Mouse (Mus musculus) cerebral cortex, adult 2 months (tissue): Measurements from ENCODE around the gene Zar1l.

Source experiments
- WGBS: fragments of 180-500 bp; shearing (Covaris S2); methylation state at CpG from one replicate; pipeline ENCODE4 v1.1.7; 2018; 5-methylcytosine and 5-hydroxymethylcytosine counted together

Gene Zar1l

DNA sequence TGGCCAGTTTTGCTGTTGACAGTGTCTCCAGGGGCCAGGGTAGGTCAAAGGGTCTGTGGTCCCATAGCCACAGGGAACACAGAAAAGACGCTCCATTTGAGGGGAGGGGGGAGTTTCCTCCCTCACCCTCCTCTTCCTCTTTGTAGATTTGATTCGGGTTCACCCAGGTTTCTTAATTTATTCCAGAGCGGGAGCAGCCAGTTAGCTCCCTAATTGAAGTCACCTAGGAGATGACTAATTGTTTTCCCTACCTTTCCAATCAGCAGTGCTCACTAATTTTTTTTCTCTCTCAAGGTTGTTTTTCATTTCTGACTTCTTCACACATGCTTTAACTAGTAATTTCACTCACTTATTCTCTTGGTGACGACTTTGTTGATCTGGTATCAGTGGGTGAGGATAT, at the start of gene Zar1l:
Gene Zar1l (minus strand): TSS at position 101 of the 400 bp plus-strand sequence.
- 41% methylated on average over 4 of the region's 4 CpGs for WGBS

DNA sequence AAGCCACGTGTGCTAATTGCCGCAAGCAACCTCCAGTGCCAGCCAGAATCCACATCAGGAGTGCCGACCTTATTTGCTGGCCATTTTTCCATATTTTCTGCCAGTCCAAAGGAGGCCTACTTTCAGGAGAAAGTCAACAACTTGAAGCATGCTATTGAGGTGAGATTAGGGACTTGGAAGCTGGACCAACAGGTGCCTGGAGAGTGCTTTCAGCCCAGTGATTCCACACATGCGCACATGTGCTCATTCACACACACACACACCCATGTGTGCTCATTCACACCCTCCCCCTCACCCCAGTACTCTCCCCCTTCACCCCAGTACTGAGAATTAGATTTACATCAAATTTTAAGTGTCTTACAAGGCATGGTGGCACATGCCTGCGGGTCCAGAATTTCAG, 49.0 kb upstream of the Zar1l start:
- WGBS = 81% methylated on average over 5 of the region's 5 CpGs

DNA sequence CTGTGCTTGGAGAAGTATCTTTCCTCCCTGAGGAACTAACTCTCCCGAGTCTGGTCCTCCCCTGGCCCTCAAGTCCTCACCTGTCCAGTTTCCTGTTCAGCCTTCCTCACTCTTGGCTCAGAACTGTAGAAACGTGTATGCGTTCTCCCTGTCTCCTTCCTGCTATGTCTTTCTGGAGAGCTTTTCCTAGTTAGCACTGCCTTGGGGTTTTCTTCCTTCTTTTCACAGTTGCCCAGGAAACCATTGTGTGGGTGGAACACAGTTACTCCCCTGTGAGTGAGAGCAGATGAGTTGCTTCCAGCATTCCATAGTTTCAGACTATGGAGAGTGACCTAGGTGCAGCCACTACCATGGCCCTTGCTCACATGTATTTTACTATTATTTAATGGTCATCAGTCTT, 48.3 kb upstream of the Zar1l start:
- 18% methylated on average over 3 of the region's 3 CpGs for WGBS

DNA sequence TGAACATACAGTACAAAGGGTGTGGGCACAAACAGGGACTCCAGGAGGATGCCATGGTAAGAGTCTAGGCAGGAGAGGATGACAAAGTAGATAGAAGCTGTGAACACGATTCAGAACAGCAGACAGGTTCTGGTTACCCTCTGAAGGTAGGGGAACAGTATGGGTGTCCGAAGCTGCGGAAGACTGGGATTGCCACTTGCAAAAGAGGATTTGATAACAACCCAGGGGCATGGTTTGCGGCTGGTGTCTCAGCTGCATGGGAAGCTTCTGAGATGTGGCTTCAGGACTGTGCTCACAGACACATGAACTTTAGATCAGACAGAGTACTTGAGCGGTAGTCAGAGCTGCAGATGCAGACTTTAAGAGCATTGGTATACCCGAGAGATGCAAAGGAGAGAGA, 46.5 kb upstream of the Zar1l start:
- 96% methylated on average over 6 of the region's 6 CpGs for WGBS

DNA sequence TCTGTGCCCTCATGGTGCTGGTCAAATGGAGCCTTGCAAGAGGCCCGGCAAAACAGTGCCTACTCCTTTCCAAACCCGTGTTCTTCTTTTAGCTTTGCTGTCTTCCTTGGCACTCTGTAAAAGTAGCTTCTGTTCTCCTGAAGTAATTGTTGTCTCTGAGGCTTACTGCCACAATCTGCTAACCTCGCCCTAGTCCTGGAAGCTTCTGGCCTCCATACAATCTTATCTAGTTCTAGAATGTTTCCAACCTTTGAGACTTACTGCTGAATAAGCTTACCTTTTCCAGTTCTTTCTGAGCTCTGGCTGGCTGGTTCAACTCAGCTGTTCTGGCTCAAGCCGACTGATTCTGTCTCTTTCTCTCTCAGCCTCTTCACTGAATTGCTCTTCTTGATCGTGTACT, 43.8 kb upstream of the Zar1l start:
- 73% methylated on average over 5 of the region's 5 CpGs for WGBS

DNA sequence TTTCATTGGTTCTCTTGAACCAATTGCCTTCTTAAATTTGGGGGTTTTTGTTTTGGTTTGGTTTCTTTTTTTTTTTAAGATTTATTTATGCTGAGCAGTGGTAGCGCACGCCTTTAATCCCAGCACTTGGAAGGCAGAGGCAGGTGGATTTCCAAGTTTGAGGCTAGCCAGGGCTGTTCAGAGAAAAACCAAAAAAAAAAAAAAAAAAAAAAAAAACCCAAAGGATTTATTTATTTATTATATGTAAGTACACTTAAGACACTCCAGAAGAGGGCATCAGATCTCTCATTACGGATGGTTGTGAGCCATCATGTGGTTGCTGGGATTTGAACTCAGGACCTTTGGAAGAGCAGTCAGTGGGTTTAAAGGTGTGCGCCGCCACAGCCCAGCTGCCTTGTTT, 42.9 kb upstream of the Zar1l start:
- 98% methylated on average over 5 of the region's 5 CpGs for WGBS

DNA sequence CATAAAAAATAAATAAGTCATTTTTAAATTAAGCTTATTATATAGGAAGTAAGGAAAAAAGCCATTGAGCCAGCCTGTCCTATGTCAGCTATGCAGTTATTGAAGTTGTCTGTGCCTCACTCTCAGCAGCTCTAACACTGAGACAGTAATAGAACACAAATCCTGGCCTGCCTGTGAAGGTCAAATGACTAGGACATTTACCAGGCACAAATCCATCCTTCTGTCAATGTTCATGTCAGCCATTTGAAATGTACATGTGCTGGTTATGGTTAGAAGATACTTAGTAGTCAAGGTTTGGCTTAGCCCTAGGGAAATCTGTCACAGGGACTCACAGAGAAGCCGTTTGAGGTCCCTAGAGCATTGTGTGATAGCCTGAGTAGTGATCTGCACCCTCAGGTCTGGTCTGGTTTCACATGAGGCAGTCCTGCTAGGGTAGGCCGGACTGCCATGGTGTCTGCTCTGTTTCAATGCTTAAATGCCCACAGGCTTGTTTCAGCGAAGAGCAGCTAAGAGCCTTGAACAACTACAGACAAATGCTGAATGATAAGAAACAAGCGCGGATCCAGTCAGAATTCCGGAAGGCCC, 41.6 kb upstream of the Zar1l start:
- WGBS = 97% methylated on average over 6 of the region's 6 CpGs

DNA sequence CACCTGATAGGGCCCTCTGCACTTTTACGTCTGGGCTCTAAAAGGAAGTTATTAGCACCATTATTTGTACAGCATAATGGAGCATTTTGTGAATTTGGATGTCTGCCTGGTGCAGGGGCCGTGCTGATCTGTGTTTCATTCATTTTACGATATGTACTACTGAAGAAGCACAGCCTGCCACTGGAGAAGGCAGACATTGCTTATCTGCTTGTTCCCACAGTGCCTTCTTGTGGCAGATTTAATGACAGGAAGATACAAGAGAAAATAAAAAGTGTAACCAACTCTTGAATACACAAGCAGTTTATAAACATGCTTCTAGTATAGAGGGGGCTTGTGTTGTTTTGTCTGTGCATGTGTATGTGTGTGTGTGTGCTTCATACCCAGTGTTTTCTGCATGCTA, 33.7 kb upstream of the Zar1l start:
- 43% methylated on average over 3 of the region's 3 CpGs for WGBS

DNA sequence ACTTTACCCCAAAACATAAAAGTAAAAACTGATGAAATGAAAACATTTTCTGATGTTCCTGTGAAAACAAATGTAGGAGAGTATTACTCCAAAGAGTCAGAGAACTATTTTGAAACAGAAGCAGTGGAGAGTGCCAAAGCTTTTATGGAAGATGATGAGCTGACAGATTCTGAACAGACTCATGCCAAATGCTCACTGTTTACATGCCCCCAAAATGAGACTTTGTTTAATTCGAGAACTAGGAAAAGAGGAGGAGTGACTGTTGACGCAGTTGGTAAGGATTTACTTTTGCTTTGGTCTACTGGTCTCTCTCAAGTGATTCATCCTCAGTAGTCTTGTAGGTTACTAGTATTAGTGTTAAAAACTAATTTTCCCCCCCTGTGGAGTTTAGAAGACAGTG, 25.2 kb upstream of the Zar1l start:
- WGBS = 64% methylated on average over 2 of the region's 2 CpGs

DNA sequence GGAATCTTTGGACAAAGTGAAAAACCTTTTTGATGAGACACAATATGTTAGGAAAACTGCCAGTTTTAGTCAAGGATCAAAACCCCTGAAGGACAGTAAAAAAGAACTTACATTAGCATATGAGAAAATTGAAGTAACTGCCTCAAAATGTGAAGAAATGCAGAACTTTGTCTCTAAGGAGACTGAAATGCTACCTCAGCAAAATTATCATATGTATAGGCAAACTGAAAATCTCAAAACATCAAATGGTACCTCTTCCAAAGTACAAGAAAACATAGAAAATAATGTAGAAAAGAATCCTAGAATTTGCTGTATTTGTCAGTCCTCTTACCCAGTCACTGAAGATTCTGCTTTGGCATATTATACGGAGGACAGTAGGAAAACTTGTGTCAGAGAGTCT, 23.3 kb upstream of the Zar1l start:
- 97% methylated on average over 1 of the region's 1 CpGs for WGBS

DNA sequence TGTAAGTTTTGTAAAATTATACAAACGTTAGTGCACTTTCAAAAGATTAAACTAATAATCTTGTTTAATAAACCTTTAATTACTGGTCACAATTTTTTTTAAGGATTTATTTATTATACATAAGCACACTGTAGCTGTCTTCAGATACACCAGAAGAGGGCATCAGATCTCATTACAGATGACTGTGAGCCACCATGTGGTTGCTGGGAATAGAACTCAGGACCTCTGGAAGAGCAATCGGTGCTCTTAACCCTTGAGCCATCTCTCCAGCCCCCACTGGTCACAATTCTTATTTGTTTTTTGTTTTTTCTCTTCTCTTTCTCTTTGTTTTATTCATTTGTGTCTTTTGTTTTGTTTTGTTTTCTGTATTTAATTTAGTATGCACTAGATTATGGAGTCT, 7.3 kb upstream of the Zar1l start:
- 85% methylated on average over 2 of the region's 2 CpGs for WGBS

DNA sequence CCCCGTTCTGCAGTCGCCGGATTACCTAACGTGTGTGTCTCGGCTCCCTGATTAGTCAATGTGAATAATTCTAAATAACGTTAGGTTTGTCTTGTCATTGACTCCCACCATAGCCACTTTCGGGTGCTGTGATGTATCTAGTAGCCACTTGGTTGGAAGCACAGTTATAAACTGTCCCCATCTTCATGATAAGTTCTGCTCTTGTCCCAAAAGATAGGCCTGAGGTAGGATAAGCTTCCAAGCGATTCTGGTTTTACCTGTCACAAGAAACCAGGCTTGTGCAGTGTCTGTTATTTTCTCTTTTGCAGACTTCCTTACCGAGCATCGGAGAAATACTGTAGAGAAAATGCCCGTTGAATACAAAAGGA, 4.9 kb upstream of the Zar1l start:
- WGBS = 2% methylated on average over 11 of the region's 11 CpGs

DNA sequence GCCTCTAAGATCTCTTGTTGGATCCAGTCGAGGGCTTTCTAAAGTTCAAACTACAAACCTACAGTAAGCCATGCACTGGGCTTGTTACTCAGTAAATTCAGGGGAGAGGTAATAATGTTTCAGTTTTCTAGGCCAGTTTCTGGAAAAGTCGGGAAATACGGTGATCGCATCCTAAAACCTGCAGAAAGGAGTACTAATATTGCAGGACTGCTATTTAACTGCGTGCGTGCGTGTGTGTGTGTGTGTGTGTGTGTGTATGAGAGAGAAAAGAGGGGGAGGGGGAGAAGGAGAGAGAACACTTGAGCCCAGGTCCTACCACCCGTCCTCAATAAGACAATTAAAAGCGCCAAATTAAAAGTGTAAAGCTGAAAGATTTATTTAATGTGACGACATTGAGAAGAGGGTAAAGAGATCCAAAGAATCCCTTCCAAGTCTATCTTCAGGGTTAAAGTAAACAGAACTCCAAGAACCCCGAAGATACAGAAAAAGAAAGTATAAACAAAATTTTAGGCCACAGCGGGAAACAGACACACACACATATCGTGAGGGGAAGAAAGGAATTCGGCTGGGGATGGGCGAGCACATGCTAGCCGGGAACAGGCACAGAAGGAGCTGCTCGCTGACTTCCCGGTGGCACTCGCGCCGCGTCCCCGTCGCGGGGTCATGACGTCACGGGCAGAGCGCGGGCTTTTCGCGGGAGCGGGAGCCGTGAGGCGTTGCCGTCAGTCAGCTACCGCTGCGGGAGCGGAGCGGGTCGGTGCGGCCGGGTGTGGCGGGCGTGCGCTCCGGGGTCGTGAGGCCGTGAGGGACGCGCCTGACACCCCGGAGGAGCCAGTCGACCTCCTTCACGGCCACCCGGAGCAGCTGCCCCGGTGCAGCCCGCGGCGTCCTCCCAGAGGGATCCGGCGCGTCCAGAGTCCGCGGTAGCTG, 4.2 kb upstream of the Zar1l start, which contains the start of gene Brca2:
Gene Brca2 (plus strand): TSS at position 694 of the 930 bp plus-strand sequence.
- 4% methylated on average over 63 of the region's 63 CpGs for WGBS

DNA sequence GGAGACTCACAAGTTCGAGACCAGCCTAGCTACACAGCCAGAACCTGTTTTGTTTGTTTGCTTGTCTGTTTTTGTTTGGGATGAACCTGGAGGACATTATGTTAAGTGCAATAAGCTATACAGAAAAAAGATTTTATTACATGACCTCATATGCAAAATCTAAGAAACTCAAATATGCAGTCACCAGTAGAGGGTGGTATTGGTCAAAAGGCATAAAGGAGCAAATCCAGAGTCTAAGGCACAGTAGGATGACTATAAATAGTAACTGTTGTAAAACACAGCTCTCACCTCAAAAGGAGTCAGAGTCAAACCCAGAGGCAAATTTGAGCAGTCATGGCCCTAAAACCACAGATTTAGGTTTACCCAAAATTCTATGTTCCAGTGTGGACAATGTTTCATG, 1.6 kb upstream of the Zar1l start:
- WGBS = 100% methylated on average over 1 of the region's 1 CpGs

DNA sequence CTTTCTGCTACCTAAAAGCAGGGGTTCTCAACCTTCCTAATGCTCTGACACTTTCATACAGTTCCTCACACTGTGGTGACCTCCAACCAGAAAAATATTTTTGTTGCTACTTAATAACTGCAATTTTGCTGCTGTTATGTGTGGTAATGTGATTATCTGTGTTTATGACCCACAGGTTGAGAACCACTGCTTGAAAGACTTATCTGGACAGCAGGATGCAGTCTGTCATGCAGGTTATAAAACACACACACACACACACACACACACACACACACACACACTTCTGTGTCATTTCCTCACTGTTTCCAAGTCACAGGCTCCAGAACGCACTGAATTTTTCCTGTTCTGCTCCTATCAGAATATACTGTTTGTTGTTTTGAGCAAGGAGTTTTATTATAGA, 3.9 kb downstream of the Zar1l start:
- 73% methylated on average over 1 of the region's 1 CpGs for WGBS

DNA sequence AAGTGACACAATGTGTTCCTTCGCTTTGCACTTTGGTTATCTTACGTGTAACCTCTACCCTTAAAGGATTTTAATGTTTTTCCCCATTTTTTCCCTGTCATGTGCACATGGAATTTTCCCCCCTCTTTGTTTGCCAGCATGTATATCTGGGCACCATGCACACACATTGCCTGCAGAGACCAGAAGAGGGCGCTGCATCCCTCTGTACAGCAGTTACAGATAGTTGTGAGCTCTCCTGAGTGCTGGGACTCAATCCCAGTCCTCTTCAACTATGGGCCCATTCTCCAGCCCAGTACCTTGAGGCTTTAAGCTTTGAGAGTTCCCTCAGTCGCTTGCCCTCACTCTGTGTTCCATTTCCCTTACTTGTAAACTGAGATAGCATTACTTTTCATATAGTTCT, 4.7 kb downstream of the Zar1l start:
- 85% methylated on average over 4 of the region's 4 CpGs for WGBS

DNA sequence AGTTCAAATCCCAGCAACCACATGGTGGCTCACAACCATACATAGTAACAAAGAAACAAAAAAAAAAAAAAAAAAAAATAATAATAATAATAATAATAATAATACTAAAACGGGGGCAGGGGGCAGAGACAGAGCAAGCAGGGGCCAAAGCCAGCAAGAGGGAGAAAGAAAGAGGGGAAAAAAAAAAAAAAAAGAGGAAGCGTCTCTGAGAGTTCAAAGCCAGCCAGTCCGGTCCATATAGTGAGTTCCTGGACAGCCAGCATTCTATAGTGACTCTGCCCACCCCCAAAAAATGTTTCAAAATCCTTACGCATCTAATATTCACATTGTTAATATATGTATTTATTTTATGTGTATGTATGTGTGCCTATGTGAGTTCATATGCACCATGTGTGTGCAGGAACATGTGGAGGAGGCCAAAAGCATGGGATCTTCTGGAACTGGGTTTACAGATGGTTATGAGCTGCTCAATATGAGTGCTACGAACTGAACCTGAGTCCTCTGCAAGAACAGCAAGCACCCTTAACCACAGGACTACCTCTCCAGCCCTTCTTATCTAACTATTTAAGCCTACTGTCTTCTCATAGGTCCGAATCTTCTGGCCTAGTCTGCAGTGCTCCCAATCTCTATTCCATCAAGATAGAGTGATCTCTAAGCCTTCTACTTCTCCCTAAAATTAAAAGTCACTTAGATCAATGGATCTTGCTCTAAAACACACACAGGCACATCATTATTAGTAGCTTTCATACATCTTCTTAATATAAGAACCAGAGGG, 7.3 kb downstream of the Zar1l start:
- 85% methylated on average over 6 of the region's 6 CpGs for WGBS

DNA sequence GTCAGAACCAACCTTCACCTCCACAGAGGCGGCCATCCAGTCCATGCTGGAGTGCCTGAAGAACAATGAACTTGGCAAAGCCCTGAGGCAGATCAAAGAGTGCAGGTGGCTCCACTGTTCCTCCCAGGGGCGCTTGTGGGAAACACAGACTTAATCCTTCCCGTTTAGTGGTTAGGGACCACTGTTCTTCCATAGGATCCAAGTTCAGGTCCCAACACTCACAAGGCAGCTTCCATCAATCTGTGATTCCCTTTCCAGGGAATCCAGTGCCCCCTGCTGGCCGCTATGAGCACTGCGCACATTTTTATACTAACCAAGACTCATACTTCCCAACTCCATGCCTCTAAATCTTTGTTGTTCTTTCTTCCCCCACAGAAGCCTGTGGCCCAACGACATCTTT, 22.2 kb downstream of the Zar1l start:
- WGBS = 45% methylated on average over 6 of the region's 6 CpGs

DNA sequence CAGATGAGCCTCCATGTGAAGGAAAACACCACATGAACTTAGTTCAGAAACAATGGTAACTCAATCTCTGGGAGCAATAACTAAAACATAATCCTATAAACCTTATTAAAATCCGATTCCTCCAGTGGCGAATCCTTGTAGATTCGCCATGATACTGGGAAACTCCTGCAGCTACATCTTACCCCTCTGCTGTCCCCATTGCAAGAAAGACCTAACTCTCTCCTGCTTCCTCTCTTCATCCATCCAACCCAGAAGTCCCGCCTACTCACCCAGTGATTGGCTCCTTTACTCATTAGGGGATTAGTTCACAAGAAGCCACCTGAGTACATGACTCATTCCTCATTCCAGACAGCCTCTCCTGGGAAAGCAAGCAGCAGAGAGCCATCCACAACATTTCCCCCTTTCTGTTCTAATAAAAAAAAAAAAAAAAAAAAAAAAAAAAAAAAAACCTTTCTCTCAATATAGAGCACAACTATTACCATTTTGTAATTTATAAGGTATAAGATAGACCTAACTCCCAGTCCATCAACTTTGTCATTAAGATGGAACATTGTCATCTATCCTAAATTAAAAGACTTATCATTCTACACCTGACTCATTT, 26.3 kb downstream of the Zar1l start:
- 94% methylated on average over 4 of the region's 4 CpGs for WGBS

DNA sequence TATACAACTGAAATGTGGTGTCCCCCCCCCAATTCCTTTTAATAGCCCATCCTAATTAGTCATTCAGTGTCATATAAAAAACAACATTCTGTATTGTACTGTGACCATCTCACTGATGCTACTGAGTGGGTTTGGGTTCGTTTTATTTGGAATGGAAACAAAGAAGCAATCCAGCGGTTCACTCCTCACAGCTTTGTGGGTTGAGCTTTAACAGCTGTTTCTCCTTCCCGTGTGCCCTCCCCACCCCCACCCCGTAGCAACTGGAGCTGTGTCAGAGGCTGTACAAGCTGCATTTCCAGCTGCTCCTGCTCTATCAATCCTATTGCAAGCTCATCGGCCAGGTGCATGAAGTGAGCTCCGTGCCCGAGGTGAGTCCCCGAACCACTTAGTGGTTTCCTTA, 27.1 kb downstream of the Zar1l start:
- WGBS = 71% methylated on average over 8 of the region's 8 CpGs

DNA sequence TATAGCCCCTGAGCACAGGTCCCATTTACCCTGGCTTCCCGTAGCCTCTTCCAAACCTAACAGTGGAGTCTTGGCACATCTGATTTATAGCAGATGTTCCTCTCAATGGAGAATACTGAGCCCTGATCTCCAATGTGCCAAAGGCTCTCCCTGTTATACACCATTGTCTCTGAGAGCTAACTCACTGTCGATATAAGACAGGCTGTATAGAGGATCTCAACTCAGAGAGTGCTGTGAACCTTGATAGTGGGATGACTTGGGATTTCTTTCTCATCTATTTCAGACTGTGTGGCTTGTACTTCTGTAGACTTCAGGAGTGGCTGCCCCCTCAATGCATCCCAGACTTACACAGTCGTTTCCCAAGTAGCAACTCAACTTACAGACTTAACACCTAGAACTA, 27.7 kb downstream of the Zar1l start:
- WGBS = 62% methylated on average over 3 of the region's 3 CpGs

DNA sequence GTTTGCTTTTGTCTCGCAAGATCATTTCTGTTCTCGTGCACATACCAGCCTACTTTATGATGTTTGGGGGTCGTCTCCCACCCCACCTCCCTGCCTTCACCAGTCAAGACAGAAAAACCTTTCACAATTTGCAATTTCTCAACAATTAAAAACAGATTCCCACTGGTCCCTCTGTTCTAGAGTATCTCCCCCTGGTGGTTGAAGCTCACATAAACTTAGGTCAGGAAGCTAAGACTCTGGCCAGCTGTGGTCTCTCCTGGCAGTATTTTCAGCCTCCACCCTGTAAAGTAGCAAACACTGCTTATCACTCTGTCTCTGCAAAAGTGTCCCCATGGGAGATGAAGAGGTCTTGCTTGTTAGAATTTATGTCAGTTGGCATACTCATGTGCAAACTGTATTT, 32.8 kb downstream of the Zar1l start:
- WGBS = 69% methylated on average over 3 of the region's 3 CpGs
